Mouse (Mus musculus) lung, postnatal 4 days (tissue): ENCODE measurements at regions not wholly inside any gene's neighbourhood (a gene's known extent, or its start where the extent isn't known, plus 50 kb on each side); places are given as distances from the start of the nearest gene placed in this dataset.
"Not testable (repeated sequence)": the region's sequence is repeated elsewhere in the genome, so short reads cannot be mapped to it uniquely, and the experiment has no call there.

ENCODE experiments used
- DNase-seq, 2 experiments: peaks; one replicate each; pipeline ENCODE4 v3.0.0; 2021

GRCm38 (mm10) chr15:5658796-5659195 lies 414.8 kb upstream of the Ptger4 start:
- DNase-seq: no peak

GRCm38 (mm10) chr15:5660819-5661218 lies 416.8 kb upstream of the Ptger4 start:
- DNase-seq: no peak

DNA sequence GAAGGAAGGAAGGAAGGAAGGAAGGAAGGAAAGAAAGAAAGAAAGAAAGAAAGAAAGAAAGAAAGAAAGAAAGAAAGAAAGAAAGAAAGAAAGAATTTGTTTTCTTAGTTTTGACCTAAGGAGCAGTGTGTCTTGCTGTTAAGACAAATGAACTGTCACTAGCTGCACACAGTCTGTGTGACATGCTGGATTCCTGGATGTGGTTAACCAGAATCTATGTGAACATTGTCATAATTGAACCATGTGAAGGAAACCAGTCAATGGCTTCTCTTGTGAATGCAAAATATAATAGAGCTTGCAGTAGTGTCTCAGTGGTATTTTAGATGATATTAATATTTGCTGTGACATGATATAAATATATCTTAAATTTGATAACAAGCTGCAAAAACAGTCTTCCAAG lies 427.8 kb upstream of the Ptger4 start:
- no peak for DNase-seq

GRCm38 (mm10) chr15:5676704-5677103 lies 432.7 kb upstream of the Ptger4 start:
- DNase-seq: no peak

DNA sequence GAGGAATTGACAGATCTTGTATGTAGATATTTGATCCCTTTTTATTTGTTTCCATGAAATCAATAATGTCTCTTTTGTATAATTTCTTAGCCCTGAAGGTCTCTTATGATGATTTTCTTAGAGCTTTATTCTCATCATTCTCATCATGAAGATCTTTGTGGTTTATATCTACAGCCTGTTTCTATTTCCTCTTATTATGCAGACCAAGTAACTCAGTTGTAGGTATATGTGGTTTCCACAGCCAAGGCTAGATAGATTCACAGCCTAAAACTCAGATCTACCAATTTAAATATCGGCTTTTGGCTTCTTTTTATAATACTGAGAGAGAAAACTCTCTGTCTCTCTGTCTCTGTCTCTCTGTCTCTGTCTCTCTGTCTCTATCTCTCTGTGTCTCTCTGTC lies 449.8 kb upstream of the Ptger4 start:
- DNase-seq: no peak

- no peak for DNase-seq
These were observed 451.0 kb upstream of the Ptger4 start for GRCm38 (mm10) chr15:5695015-5695414.

GRCm38 (mm10) chr15:5708454-5708853 lies 464.5 kb upstream of the Ptger4 start:
- no peak for DNase-seq

GRCm38 (mm10) chr15:5740658-5741057 lies 496.7 kb upstream of the Ptger4 start:
- DNase-seq: no peak

- DNase-seq: no peak
These were observed 499.9 kb upstream of the Ptger4 start for GRCm38 (mm10) chr15:5743893-5744292.

- no peak for DNase-seq
These were observed 514.7 kb upstream of the Ptger4 start for GRCm38 (mm10) chr15:5758690-5759089.

- no peak for DNase-seq
These were observed 518.2 kb upstream of the Ptger4 start for GRCm38 (mm10) chr15:5762216-5762615.

DNA sequence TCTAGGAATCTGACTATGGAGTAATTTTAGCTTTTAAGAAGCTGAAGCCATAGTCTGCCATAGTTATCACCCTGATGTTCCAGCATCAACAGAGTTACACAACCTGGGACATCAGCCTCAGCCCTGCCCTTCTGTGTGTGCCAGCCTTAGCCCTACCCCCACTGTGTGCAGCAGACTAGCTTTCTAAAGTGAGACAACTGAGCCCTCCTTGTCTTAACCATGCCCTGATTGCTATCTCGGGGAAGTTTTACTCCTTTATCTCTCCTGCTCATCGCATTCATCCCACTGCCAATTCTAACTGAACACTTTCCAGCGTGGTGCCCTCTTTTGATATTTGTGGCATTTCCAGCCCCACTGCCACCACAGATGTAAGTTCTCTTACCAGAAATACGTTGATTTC lies 522.5 kb upstream of the Dab2 start:
- DNase-seq: no peak

DNA sequence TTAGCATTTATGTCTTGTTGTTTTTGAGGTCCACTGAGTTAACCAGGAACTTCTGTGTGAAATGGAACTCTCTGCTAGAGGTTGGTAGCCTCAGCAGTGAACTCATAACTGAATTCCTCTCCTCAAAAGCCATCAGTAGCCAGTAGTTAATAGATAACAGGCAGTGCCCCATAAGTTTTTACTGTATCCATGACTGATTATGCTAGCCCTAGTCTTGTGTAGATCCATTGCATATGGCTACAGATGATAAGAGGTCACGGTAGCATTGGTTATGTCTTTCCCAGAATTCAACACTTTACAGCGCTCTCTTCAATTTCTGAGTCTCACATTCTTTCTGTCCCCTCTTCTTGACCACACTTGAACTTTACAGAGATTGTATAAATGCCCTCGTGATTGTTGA lies 499.7 kb upstream of the Dab2 start:
- no peak for DNase-seq

- peak in 1 of 2 experiments; percentile 20 for DNase-seq
These were observed 488.3 kb upstream of the Dab2 start for GRCm38 (mm10) chr15:5811154-5811732.

- no peak for DNase-seq
These were observed 487.6 kb upstream of the Dab2 start for GRCm38 (mm10) chr15:5811958-5812357.

DNA sequence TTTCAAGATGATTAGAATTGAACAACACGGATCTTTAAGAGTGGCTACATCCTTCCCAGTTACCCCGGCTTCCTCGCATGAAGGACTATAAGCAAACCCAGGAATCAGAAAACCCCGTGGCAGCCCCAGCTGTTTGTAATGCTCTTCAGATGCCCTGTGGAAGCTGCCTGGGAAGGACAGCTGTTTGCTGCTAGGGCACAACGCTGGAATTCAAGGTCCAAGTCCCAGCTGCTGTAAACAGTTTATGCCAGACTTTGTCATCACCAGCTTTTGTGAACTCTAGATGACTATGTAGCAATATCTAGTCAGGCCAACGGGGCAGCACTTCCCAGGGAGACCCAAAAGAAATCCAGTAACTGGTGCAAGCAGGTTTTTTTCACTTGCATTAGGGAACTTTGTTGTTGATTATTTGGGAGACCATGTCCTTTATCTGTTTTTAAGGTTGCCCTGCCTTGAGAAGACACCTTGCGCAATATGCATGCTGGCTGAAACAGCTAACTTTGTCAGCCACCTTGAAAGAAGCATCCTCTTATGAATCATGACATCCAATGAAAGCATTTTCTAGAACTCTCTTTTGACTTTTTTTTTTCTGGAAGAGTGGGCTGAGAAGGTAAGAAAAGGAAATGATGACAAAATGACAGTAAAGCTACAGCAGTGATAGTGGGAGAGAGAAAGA lies 481.5 kb upstream of the Dab2 start:
- DNase-seq: peak; percentile 5 to 35

DNA sequence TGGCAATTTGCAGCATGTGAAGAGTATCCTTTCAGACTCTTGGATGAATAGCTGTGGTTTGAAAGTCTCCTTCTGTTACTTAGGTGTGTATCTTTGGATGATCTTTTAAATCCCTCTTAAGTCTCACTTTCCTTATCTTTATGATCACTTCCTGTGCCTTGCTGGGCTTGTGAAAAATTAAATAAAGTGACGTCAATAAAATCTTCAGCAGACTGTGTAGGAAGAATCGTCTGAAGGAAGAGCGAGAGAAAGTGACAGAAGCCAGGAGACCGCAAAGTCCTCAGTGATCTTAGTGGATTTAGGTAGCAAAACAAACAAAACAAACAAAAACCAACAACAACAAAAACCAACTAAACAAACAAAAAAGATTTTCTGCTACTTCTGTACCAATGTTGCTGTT lies 459.6 kb upstream of the Dab2 start:
- DNase-seq: no peak

GRCm38 (mm10) chr15:5841369-5842149 lies 458.0 kb upstream of the Dab2 start:
- not testable (repeated sequence) for DNase-seq

GRCm38 (mm10) chr15:5846571-5846970 lies 453.0 kb upstream of the Dab2 start:
- no peak for DNase-seq

- DNase-seq: no peak
These were observed 452.0 kb upstream of the Dab2 start for GRCm38 (mm10) chr15:5847413-5848100.

- DNase-seq: no peak
These were observed 447.1 kb upstream of the Dab2 start for GRCm38 (mm10) chr15:5852523-5852922.

DNA sequence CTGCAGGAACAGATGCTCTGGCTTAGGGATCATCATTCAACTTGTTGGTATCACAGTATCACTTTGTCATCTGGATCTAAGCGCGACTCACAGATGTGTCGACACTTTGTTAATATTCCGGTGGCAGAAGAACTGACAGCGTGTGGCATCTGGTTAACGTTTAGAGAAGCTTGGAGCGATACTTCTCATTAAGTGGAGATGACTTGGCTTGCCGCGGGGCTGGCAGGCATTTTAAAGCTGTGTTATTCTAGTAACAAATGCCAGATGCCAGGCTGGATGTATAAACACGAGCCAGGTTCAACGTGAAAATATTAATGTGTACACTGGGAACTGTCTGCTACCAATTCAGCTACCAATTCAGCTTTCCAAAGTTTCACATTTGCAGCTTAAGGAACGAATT lies 430.3 kb upstream of the Dab2 start:
- DNase-seq: no peak

- DNase-seq: no peak
These were observed 429.7 kb upstream of the Dab2 start for GRCm38 (mm10) chr15:5869866-5870265.

GRCm38 (mm10) chr15:5872042-5872441 lies 427.5 kb upstream of the Dab2 start:
- DNase-seq: no peak
